Mouse (Mus musculus) CH12.LX (cell line): ENCODE results near the gene Pgf. TPM values are rescaled to one million over a fixed set of nuclear protein-coding genes. Genes with fewer than 3 reads are reported as not detected.
A peak's percentile ranks its signal among the peaks of the same experiment; 100 is the strongest.

Experiments used
- DNase-seq: peaks from one replicate; pipeline ENCODE4 v3.0.0-alpha.2; 2013; ENCODE audit errors: extremely low read depth
- H3K27ac ChIP-seq: 2 replicates; pipeline ENCODE4 v1.5.1; 2012; ENCODE audit warnings: low read depth, mild to moderate bottlenecking, control low read depth, moderate library complexity; ENCODE audit not compliant: insufficient read depth
- H3K27me3 ChIP-seq: replicated peaks from 2 replicates; pipeline ENCODE3; 2012; ENCODE audit warnings: inconsistent platforms
- H3K36me3 ChIP-seq, 2 experiments: replicated peaks in 1 of 2; 2 replicates each; pipeline versions ENCODE3 to v1.6.1; 2012; ENCODE audit warnings: inconsistent platforms in 1 of 2, low read length in 1 of 2, mild to moderate bottlenecking in 1 of 2, mixed read lengths in 1 of 2, moderate library complexity in 1 of 2; ENCODE audit not compliant: control insufficient read depth in 1 of 2, insufficient read depth in 1 of 2
- H3K4me1 ChIP-seq, 2 experiments: 2 replicates each; pipeline ENCODE4 v1.6.1; 2012; ENCODE audit warnings: inconsistent platforms in 1 of 2, moderate library complexity in 1 of 2; ENCODE audit not compliant: insufficient read depth in 2 of 2, control insufficient read depth in 1 of 2
- H3K4me2 ChIP-seq: 2 replicates; pipeline ENCODE4 v1.6.1; 2012; ENCODE audit warnings: low read depth, mild to moderate bottlenecking, control low read depth; ENCODE audit not compliant: poor library complexity, insufficient read depth, severe bottlenecking
- H3K4me3 ChIP-seq, 3 experiments: fragments of 150-350 bp in 1 of 3; sonication (generic) in 1 of 3; replicated peaks in 1 of 3; 2 replicates each; pipeline versions ENCODE3 to v1.5.1; 2011 to 2012; ENCODE audit warnings: low read depth in 2 of 3, low read length in 2 of 3, mild to moderate bottlenecking in 2 of 3, moderate library complexity in 2 of 3, control low read depth in 1 of 3, improper control_type of control experiment in 1 of 3, inconsistent platforms in 1 of 3, mixed read lengths in 1 of 3; ENCODE audit not compliant: poor library complexity in 1 of 3
- H3K79me2 ChIP-seq: replicated peaks from 2 replicates; pipeline ENCODE4 v1.6.1; 2012; ENCODE audit warnings: mild to moderate bottlenecking, moderate library complexity; ENCODE audit not compliant: control insufficient read depth, poor library complexity, insufficient read depth, severe bottlenecking; ENCODE audit errors: extremely low read depth
- H3K9ac ChIP-seq: 2 replicates; pipeline ENCODE4 v1.6.1; 2012; ENCODE audit warnings: low read depth, mild to moderate bottlenecking, control low read depth, moderate library complexity; ENCODE audit not compliant: insufficient read depth
- H3K9me3 ChIP-seq: replicated peaks from 2 replicates; pipeline ENCODE3; 2012; ENCODE audit warnings: low read length, inconsistent platforms, mixed read lengths
- BHLHE40 ChIP-seq: IDR thresholded peaks from 2 replicates; pipeline ENCODE4 v1.6.1; 2011; ENCODE audit warnings: mild to moderate bottlenecking, low read depth, low read length, improper control_type of control experiment
- E2F4 ChIP-seq: IDR thresholded peaks from 2 replicates; pipeline ENCODE4 v1.6.1; 2011; ENCODE audit warnings: low read depth, low read length, improper control_type of control experiment; ENCODE audit not compliant: insufficient replicate concordance
- GABPA ChIP-seq: IDR thresholded peaks from 2 replicates; pipeline ENCODE4 v1.6.1; 2012; ENCODE audit warnings: low read depth, low read length, improper control_type of control experiment, inconsistent platforms; ENCODE audit not compliant: insufficient replicate concordance
- HCFC1 ChIP-seq: IDR thresholded peaks from 2 replicates; pipeline ENCODE4 v1.6.1; 2012; ENCODE audit warnings: low read depth, mild to moderate bottlenecking, inconsistent platforms, low read length, improper control_type of control experiment
- KAT2A ChIP-seq: IDR thresholded peaks from 2 replicates; pipeline ENCODE4 v1.6.1; 2012; ENCODE audit warnings: low read length, improper control_type of control experiment, inconsistent platforms; ENCODE audit not compliant: insufficient replicate concordance
- MAX ChIP-seq: IDR thresholded peaks from 2 replicates; pipeline ENCODE4 v1.6.1; 2011; ENCODE audit warnings: low read length, improper control_type of control experiment
- MYC ChIP-seq: IDR thresholded peaks from 2 replicates; pipeline ENCODE4 v1.6.1; 2011; ENCODE audit warnings: low read depth, mild to moderate bottlenecking, improper control_type of control experiment, low read length
- NELFE ChIP-seq: IDR thresholded peaks from 2 replicates; pipeline ENCODE4 v1.6.1; 2011; ENCODE audit warnings: low read depth, low read length, improper control_type of control experiment
- PAX5 ChIP-seq: IDR thresholded peaks from 2 replicates; pipeline ENCODE4 v1.6.1; 2012; ENCODE audit warnings: low read length, inconsistent platforms, mixed read lengths
- RAD21 ChIP-seq: IDR thresholded peaks from 2 replicates; pipeline ENCODE4 v1.6.1; 2011; ENCODE audit warnings: low read depth, mild to moderate bottlenecking, low read length, improper control_type of control experiment, moderate library complexity
- SMC3 ChIP-seq: IDR thresholded peaks from 2 replicates; pipeline ENCODE4 v1.6.1; 2011; ENCODE audit warnings: low read depth, low read length, improper control_type of control experiment
- TCF12 ChIP-seq: IDR thresholded peaks from 2 replicates; pipeline ENCODE4 v1.6.1; 2014; ENCODE audit warnings: low read depth, mild to moderate bottlenecking, inconsistent platforms, low read length, improper control_type of control experiment
- ZC3H11A ChIP-seq: IDR thresholded peaks from 2 replicates; pipeline ENCODE4 v1.6.1; 2012; ENCODE audit warnings: low read depth, mild to moderate bottlenecking, inconsistent platforms, low read length, improper control_type of control experiment
- dilution Hi-C: fragments of 300-500 bp; cut with MboI; formaldehyde crosslinking; loops from 2 replicates; pipeline ENCODE4 v1.14.3; 2020; ENCODE audit warnings: low sequenced_read_pairs; ENCODE audit not compliant: extremely low pct_unique_long_range_greater_than_20kb, extremely low pct_ligation_motif_present
- in situ Hi-C: fragments of 300-500 bp; cut with MboI; formaldehyde crosslinking; loops from 3 replicates; pipeline ENCODE4 v1.14.3; 2019; ENCODE audit warnings: low sequenced_read_pairs, low pct_ligation_motif_present, low pct_unique_long_range_greater_than_20kb, mixed read lengths
- polyA plus RNA-seq: library from polyadenylated mRNA; unstranded; fragments of >175 nt; gene quantifications from 2 replicates; pipeline ENCODE4 v1.2.1, GENCODE M21; 2012; ENCODE audit warnings: low read depth; ENCODE audit not compliant: insufficient read length
- total RNA-seq, 2 experiments: library from RNA; depleted of rRNA; stranded (reverse); fragments of 300-350 nt in 1 of 2; fragments of >200 nt in 1 of 2; gene quantifications; 2 replicates each; pipeline ENCODE4 v1.2.3; 2012 to 2014

Pgf gene
- total and polyA plus RNA-seq, 3 experiments: 0.34 to 0.73 (median 0.64) TPM

- dilution Hi-C loops: no loop called here
Observed at GRCm38 (mm10) chr12:85176846-85177523, 605 bp downstream of the Pgf start.

GRCm38 (mm10) chr12:85175926-85176845 lies 1.4 kb downstream of the Pgf start:
- H3K27me3 ChIP-seq: peaks cover 97% of the 10 kb centered on the region
- DNase-seq: no peak
- H3K4me1 ChIP-seq: peaks cover 10 to 19% of the 10 kb centered on the region in 2 experiments
- in situ Hi-C loops (no loop called here), dilution Hi-C loops (no loop called here)
- H3K9ac ChIP-seq: no peak overlapping the region
- H3K27ac ChIP-seq: no peak overlapping the region
- TF ChIP-seq MYC (no peak), PAX5 (no peak), SMC3 (no peak), GABPA (no peak), E2F4 (no peak), ZC3H11A (no peak), TCF12 (no peak), BHLHE40 (no peak)
- H3K36me3 ChIP-seq: no peaks in the 10 kb centered on the region
- H3K79me2 ChIP-seq: no peaks in the 10 kb centered on the region
- H3K9me3 ChIP-seq: no peaks in the 10 kb centered on the region
- no peak overlapping the region for H3K4me3 ChIP-seq
- H3K4me2 ChIP-seq: no peak overlapping the region

More at GRCm38 (mm10) chr12:85176846-85177523, 605 bp downstream of the Pgf start:
- Histone ChIP-seq H3K27me3 (peaks cover 97% of the 10 kb centered on the region), H3K9ac (no peak overlapping the region; the same call in 1 of the 2 replicates), H3K27ac (no peak overlapping the region), H3K79me2 (no peaks in the 10 kb centered on the region), H3K4me3 (peak overlapping the region in 2 of 3 experiments; percentile 10 to 36), H3K4me1 (peaks cover 10 to 19% of the 10 kb centered on the region in 2 experiments), H3K4me2 (peak overlapping the region; percentile 58), H3K9me3 (no peaks in the 10 kb centered on the region), H3K36me3 (no peaks in the 10 kb centered on the region)
- TF ChIP-seq GABPA: no peak
- no peak for TF ChIP-seq NELFE
- no peak for TF ChIP-seq RAD21
- TF ChIP-seq HCFC1: no peak
- TF ChIP-seq MAX: no peak
- TF ChIP-seq KAT2A: no peak
- DNase-seq: peak; percentile 35
- in situ Hi-C loops: no loop called here
